Mouse (Mus musculus) heart, adult 11 months (tissue): ENCODE measurements at regions not wholly inside any gene's neighbourhood (a gene's known extent, or its start where the extent isn't known, plus 50 kb on each side); places are given as distances from the start of the nearest gene placed in this dataset.

Source experiments
- DNase-seq: peaks from one replicate; pipeline ENCODE4 v3.0.0; 2022

DNA sequence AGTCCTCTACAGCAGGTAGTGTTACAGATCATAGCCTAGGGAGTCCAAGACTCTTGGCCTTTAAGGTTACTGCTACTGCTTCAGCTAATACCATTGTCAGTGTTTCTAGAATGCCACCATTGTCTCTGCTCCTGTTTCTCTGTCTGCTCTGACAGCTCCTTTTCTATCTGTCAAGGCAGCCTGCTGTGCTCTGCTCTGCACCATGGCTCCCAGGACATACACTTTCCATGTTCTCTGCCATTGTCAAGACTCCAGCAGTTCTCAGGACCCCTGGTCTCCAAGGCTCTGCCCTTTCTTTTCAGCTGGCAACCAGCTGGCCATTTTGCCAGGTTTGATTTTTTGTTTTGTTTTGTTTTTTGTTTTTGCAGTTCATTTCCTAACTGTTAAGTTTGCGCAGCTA lies 208.7 kb downstream of the Otol1 start:
- no peak for DNase-seq

DNA sequence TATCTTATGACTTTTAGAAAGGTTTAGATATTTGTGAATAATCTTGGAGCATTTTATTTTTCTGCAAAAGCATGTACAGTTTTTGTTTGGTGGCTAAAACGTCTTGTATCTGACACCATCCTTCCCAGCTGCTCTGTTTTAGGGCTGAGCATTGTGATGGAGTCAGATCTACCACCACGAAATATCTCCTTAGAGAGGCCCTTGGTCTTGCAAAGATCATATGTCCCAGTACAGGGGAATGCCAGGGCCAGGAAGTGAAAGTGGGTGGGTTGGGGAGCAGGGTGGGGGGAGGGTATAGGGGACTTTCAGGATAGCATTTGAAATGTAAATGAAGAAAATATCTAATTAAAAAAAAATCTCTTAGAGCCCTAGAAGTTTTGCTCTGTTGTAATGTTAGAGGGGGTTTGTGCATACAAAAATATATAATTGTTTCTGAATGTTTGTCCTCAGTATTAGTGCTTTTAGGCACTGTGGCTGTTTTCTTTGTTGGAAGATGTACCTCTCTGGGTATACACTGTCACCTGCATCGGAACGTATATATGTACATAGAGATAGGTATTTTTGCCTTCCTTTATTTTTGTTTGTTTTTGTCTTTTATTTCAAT lies 211.4 kb downstream of the Otol1 start:
- DNase-seq, result no peak

DNA sequence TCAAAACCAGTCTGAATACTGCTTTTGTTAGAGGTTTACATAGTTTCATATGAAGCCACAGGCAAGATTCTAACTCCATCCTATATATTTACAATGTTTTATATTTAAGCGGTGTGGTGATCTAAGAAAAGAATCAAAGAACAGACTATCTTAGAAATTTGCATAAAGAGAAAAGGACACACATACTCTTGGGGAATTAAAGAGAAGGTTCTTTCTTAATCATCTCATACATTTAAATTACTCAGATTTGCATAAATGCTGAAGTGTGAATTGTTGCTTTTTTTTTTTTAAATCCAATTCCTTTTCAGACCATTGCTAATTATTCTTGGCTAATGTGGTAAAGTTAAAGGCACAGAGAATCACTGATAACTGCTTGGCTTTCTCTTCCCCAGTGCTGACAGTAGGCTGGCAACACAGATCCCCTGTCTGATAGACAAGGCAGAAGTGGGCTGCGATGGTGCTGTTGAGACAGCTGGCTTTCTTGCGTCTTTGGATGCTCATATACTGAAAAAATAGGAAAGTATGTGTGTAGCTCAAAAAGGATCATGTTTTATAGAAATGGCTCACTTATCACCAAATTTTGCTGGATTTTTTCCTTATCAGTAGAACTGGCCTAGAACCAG lies 216.1 kb downstream of the Otol1 start:
- DNase-seq, result no peak

DNA sequence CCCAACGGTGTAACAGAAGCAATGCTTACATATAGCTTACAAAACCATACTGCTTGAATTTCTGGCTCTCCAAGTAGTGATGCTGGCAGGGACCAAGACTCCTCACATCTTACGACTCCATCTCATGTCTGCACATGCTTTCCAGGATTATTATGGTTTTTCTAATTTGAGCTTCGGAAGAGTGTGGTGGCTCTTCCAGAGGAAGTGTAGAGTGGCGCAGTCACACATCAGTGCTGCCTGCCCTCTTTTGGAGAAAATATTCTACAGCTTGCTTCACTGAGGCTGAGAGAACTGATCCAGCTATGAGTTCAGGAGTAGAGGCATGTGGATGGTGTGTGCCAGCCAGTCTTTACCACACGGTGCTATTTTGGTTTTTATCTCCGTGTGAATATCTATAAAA lies 217.4 kb downstream of the Otol1 start:
- DNase-seq, result no peak

DNA sequence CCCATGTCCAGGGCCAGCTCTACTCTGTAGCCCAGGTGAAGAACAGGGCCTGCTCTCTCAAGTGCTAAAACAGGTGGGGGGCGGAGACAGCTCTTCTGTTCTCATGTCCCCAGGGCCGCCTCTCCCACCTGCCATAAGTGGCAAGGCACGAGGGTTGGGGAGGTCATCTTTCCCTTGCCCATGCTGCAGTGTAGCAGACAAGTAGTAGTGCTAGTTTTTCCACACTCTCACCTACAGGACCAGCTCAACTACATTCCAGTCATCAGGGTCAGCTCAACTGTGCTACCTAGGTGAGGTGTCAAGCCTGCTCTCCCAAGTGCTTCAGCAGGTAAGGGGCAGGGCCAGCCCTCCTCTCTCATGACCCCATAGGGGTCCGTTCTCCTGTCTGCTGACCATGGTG lies 219.8 kb downstream of the Otol1 start:
- DNase-seq, result no peak

DNA sequence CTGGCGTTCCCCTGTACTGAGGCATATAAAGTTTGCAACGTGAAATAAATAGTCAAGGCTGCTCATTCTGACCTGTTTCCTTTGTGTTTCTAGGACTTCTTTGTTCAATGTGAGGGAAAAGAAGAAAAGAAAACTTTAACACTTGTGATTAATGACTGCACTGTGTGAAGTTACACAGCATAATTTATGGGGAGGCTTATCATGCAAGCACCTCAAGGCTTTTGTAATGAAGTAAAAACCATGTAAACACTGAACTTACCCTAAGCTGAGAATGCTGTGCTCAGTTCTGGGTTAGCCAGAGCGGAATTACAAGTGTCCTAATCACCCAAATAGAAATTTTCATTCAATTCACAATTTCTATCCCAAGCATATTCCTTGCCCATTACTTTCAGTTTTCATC lies 241.2 kb downstream of the Otol1 start:
- DNase-seq, result no peak

DNA sequence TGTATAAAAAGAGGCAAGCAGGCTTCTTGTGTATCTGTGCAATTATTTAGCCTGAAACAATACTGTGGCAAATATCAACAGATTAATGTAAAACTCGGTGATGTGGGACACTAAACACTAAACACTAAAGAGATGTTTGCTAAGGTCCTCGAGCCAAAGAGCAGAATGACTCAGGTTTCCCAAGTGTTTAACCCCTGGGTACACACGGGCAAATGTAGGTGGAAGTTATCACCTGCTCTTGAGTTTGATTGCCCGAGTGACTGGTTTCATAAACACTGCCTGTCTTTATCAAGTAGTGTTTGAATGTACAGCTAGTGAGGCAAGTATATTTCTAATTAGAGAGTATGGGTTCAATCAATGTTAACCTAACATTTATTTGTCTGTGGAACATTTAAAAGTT lies 242.5 kb downstream of the Otol1 start:
- DNase-seq, result no peak

DNA sequence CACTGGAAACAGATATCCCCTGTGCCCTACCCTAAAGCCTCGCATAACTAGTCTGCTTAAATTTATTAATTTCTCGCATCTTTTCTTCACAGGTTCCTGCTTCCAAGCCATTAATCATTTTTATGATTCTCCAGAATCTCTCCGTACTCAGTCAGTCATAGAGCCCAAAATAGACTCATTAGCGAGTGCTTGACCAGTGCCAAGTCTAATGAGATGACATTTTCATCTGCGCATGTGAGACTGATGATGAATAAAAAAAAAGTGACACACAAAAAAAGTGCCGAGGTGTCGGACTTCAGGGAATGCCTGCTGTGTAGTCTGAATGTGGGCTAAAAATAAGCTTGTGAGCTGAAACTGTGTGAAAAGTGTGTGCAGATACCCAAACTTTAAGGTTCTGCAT lies 243.3 kb downstream of the Otol1 start:
- no peak for DNase-seq

DNA sequence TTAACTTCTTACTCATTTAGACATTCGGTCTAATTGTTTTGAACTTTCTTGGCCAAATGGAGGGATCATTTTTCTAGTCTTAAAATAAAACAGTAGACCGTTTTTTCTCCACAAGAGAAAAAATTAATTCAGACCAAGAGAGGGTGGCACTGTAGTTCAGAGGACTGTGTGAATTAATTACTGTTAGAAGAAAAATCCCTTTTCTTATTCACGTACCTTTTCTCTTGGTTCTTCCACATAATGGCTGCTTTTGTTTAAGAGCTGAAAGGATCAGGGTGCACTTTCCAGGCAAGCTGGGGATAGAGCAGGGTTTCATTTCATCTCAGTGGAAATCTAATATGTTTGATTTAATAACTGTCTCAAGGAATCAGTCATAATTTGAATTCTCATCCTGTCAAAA lies 255.9 kb downstream of the Otol1 start:
- no peak for DNase-seq

DNA sequence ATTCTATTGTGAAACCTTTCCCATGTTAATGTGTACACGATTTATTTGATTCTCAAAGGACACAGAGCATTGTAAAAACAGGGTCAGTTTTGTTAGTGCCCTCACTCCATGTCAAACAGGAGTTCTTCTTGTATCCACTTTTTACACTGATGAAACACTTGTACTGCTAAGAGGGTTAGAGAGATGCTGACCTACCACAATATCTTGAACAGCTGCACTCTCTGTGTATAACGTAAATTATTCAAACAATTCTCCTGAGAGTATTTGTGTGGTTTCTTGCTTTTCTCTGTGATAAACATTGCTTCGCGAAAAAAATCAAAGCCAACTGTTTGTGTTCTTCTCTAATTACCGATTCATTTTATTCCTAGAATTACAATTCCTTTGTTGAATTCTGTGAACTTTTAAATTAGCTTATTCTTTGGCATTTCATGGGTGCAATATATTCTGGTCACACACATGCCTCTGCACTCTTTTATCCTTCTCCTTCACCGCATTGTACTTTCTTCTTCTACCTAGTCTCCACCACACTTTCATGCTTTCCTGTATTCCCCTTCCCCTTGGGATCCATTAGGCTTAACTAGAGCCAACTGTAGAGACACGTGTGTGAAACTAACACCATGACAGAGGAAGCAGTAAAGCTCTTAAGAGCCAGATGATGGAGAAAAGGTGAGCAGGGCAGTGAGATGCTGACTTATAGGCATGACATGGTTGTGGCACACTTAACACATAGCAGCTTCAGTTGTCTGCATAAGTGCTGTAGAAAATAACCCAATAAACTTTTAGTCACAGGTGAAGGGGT lies 281.4 kb downstream of the Otol1 start:
- DNase-seq, result no peak

DNA sequence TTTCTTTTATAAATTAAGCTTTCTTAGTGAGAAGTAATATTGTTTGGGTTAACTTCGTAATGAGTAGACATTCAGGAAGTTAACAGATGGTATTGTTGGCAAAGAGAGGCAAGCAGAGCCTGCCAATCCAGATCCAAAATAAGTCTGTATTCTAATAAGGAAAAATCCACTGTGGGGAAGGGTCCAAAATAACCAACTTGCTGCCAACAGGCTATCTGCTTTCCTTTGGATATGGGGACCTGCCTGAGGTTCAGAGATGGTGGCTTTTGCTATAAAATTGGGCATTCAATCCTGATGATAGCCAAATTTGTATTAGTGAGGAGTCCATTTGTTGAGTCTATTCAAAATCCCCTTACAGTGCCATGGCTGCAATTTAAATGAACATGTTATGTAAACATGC lies 300.1 kb downstream of the Otol1 start:
- DNase-seq, result no peak

DNA sequence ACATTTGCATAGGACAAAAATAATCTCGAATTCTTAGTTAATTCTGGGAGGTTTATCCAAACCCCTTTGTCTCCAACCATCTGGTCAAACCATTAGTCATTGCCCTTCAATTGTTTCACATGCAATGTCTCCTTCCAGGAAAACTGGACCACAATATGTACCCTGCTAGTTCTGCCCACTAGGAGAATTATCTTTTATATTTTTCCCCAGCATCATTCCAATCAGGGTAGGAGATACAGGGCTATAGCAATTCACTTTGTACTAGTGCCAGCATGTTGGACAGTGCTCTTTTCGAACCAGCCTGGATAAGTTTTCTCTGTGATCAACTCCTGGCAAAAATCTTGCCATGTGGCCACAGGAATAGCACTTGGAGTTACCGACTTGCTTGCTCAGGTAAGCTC lies 300.6 kb downstream of the Otol1 start:
- DNase-seq, result no peak

DNA sequence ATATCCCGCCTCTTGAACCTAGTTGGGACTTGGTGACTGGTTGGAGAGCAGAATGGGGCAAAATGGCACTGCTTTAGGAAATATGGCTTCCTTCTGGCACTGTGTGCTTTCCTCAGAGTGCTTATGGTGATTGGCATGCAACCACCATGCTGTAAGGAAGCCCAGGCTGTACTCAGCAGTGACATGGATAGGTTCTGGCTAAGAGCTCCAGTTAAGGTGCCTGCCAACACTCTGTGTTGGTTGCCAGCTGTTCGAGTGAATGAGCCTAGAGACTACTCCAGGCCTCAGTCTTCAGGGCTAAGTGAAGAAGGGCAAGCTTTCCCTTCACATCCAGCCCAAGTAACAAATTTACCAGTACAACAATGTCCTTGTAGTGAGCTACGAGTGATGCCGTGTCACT lies 301.9 kb downstream of the Otol1 start:
- peak; percentile 77 for DNase-seq

DNA sequence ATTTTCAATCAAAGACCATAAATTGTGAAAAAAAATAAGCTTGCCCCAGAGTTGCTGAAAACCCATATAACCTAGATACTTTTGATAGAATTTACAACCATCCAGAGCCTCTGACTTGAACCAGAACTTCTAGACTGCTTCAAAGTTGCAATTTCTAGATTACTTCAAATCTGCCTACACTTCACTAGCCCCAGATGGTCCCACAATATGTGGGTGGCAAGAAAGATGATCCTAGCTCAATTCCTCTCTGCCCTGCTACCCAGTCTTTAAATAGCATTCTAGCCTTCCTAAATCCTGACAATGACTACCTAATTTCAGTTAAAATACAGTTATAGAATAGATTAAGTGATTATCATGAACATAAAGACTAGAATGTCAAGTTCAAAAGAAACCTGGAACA lies 303.6 kb downstream of the Otol1 start:
- no peak for DNase-seq

DNA sequence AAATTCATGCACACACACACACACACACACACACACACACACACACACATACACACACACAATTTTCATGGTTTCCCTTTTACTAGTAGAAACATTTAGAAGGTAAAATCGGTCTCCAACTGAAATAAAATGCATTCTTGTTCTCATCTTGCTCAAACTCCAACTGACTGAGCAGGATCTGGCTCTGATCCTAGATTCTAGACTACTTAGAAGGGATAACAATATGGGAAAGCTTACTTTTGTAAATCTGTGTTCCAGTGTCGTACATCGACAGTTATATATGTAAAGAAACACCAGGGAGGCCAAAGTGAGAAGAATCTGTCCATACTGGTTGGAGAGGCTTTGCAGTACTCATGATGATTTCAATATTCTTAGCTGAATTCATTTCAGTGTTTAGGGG lies 304.6 kb downstream of the Otol1 start:
- no peak for DNase-seq

DNA sequence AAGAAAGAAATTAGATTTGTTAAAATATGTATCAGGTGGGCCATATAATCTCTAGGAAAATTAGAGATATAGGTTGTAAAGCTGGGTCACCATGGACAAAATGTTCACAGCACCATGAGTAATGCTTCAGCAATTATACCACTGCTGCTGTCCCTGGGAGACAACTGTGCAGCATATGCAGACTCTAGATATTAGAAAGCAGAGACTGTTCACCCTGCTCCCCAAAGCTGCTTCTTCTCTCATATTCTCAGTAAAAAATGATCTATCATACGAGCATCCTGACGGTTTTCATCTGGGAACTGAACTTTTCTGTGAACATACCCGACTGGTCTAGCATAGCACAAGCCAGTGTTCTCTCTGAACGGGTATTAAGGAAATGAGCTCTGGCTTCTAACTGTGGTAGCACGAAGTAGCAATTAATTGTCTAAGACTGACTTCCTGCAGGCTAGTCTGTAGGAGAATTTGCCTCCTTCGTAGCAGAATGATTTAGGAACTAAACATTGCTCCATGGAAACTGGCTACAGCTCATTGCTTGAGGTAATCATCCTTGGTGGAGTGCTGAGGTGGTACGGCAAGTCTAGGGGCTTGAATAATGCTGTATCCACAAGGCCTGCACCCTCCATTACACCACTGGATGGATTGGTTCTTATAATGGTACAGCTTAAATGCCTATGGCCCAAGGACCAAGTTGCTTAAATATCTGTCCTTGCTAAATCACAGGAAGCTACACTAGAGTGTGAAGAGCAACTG lies 305.9 kb downstream of the Otol1 start:
- DNase-seq, result no peak

DNA sequence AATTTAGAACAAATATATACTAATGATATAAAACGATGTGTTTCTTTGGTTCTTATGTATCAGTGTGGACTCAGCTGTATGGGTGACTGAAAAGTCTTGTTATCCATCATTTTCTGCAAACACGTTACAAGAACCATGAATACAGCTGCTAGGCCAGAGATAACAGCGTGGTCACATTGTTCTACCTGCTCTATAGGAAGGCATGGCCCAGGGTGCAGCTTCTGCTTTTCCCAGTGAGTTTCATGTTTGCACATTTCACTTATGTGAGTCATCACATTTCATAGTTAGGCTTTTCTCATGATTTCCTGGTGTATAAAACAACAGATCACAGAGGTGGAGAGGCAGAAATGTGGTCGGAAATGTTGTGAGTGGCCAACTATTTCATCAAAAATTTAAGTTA lies 306.8 kb downstream of the Otol1 start:
- DNase-seq, result no peak

DNA sequence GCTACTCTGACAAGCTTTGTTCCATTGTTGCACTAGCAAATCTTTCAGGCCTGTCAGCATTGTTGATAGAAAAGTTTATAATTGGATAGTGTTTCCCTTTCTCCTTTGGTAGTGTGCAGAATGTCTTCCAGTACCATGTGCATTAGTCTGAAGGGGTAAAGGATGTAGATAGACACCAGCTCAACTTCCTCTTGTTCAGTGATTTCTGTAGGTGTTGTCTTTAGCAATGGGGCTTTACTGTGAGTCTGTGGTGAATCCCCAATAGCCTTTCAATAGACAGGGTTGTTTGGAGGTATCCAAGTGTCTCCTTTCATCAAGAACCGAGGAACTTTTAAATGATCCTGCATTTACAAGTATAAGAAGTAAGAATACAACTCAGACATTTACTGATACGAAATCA lies 311.0 kb downstream of the Otol1 start:
- no peak for DNase-seq

DNA sequence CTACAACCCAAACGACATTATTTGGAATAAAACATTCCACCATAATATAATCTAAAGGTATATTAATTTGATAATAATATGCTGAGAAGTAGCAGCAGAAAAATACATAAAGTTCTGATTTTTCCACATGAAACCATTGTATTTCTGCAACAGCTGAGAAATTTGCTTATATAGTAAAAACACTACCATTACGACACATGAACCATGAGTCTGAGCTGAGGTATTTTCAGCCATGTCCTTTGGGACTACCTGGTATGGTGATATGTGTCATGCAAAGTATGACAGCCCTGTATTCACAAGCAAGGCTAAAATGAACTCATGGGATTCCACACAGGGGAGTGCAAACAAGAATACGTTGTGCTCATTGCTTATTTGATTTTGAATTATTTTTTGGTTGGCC lies 311.7 kb downstream of the Otol1 start:
- DNase-seq, result no peak

DNA sequence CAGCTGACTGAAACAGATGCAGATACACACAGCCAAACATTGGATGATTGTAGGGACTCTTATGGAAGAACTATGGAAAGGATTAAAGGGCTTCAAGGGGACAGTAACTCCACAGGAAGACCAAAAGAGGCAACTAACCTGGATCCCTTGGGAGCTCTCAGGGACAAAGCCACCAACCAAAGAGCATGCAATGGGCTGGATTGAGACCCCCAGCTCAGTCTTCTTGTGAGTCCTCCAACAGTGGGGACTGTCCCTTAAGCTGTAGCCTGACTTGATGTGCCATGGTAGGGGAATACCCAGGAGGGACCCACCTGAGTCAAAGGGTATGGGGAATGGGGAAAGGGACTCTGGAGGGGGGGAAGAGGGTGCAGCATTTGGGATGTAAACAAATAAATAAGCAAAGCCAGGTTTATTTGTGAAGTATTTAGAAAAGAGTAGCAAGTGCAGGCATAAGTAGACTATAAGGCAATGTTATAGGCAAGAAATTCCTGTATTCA lies 313.8 kb downstream of the Otol1 start:
- DNase-seq, result no peak

DNA sequence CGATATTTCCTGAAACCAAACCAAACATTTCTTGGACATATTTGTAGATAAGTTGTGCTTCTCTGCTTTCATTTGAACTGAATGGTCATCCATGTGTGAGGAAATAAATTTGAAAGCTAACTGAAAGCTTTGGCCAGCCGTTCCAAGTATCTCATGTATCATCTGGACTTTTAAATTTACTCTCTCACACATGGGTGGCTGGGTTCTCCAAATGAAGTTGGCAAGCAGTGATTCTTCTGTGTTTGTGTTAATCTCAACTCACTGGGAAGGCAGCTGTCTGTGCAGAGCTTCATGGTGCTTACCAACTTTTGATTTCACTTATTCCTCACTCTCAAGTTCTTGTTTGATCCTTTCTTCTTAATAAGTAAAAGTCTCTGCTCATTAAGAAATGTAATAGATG lies 317.3 kb downstream of the Otol1 start:
- DNase-seq, result no peak
